Mouse (Mus musculus) lung, adult 2 months (tissue): ENCODE data around the gene Mcoln3. TPM values are rescaled to one million over a fixed set of nuclear protein-coding genes. Genes with fewer than 3 reads are reported as not detected.
A peak's percentile ranks its signal among the peaks of the same experiment; 100 is the strongest.

Source experiments
- DNase-seq: peaks from one replicate; pipeline ENCODE4 v3.0.0; 2022
- H3K4me1 ChIP-seq: fragments of 200-500 bp; 2 replicates; pipeline ENCODE4 v1.6.1; 2011; ENCODE audit warnings: low read length; ENCODE audit not compliant: control insufficient read depth, insufficient read depth
- H3K4me3 ChIP-seq: fragments of 200-500 bp; replicated peaks from 2 replicates; pipeline ENCODE3; 2011; ENCODE audit warnings: low read depth, mild to moderate bottlenecking, control low read depth, low read length; ENCODE audit errors: extremely low read depth
- CTCF ChIP-seq: fragments of 200-500 bp; IDR thresholded peaks from 2 replicates; pipeline ENCODE4 v1.5.1; 2011; ENCODE audit warnings: mild to moderate bottlenecking, low read length, control low read depth; ENCODE audit not compliant: insufficient read depth
- POLR2A ChIP-seq: fragments of 200-500 bp; IDR thresholded peaks from 2 replicates; pipeline ENCODE4 v1.6.1; 2011; ENCODE audit warnings: low read depth, mild to moderate bottlenecking, control low read depth, low read length, borderline replicate concordance; ENCODE audit errors: extremely low read depth
- WGBS: fragments of 180-500 bp; shearing (Covaris S2); methylation state at CpG from one replicate; pipeline ENCODE4 v1.1.7; 2018; 5-methylcytosine and 5-hydroxymethylcytosine counted together
- polyA plus RNA-seq: library from polyadenylated mRNA; depleted of rRNA; stranded (reverse); fragments of >200 nt; gene quantifications from 2 replicates; pipeline ENCODE4 v1.2.3, GENCODE M21; 2012

Mcoln3 gene
- polyA plus RNA-seq, 1 experiment: 9.0 TPM

DNA sequence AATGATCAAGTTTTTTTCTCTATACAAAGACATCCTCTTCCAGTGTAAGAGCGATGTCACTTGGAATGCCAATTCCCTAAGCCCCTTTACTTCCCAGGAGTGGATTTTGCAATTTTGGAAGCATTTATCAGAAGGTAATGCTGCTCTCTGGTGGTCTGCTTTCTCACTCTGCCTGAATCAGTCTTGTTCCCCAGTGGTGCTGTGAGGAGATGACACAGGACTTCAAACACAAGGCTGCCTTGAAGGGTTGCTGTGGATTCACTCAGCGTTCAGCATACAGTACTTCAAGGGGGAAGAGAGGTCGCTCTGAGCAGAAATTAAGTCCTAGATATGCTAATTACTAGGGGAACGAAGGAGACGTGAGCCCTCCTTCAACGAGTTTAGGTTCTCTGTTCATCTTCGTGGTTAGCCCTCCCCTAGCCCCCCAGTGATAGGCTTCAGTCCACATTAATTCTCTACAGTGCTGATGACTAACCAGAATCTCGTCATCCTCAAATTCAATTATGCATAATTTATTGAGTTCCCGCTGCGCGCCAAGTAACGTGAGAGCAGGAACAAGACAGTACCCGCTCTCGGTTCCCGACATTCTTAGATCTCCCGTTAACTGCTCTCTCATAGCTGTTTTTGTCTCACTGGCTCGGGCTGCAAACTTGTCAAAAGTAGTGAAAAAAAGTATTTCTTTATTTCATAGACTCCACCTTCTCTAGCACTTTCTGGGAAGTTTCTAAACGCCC lies 10.0 kb upstream of the Mcoln3 start:
- Histone ChIP-seq H3K4me1 (0 out of 2 replicates have a peak, but pooled peaks cover 2% of the 10 kb centered on the region), H3K4me3 (no peak overlapping the region)
- TF ChIP-seq POLR2A (no peak), CTCF (no peak)
- no peak for DNase-seq
- WGBS: 4% methylated on average over 18 of the region's 18 CpGs

DNA sequence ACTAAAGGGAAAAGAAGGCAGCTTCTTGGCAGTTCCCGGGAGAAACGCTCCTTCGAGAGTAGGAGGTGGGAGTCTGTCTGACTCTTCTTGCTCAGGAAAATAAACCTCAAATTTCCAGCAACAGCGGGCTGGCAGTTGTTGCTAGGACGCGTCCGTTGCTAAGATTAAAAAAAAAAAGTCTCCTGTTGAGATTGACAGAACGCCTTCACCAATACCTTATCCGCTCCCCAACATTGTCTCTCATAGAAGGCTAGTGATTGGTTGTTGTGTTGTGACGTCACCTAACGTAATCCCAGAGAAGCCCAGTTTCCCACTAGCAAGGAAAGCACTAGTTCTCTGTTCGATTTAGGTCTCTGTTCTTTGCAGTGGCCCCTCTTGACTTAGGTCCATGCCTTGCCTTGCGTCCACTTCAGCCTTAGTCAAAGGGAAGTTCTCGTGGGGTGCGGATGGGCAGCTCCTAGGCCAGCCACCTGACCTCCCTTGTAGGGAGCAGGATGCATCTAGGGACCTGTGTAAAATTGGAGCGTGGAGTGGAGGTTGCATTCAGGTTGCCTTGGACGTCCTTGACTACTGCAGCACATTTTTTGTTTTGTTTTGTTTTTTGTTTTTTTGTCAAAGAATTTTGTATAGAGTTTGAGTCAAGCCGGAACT lies 9.2 kb upstream of the Mcoln3 start, which contains the start of gene Wdr63:
TSS of gene Wdr63 (minus strand) at position 210 of the 651 bp plus-strand sequence.
- WGBS: 14% methylated on average over 18 of the region's 18 CpGs

DNA sequence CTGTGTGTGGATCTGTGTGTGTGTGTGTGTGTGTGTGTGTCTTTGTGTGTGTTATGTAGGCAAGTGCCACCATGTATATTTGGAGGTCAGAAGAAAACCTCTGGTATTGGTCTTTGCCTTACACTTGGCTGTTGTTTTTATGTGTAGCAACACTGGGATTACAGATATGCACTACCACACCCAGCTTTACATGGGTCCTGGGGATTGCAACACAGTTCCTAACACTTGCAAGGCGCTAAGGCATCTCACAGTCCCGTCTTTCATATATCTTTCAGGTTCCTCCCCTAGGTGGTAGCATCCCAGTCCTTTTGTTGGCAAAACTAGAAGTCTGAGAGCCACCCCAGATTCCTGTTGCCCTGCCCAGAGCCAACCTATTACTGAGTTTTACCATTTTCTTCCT lies 8.3 kb upstream of the Mcoln3 start:
- no peak for DNase-seq
- H3K4me3 ChIP-seq: no peak overlapping the region
- 64% methylated on average over 2 of the region's 2 CpGs for WGBS
- 0 out of 2 replicates have a peak, but pooled peaks cover 2% of the 10 kb centered on the region for H3K4me1 ChIP-seq
- TF ChIP-seq CTCF: no peak

More for the DNA sequence above, 9.2 kb upstream of the Mcoln3 start, which contains the start of gene Wdr63:
- TF ChIP-seq CTCF: no peak
- TF ChIP-seq POLR2A: no peak
- Histone ChIP-seq H3K4me1 (0 out of 2 replicates have a peak, but pooled peaks cover 2% of the 10 kb centered on the region), H3K4me3 (peak within 1 kb of the TSS; percentile 34)
- DNase-seq: no peak

DNA sequence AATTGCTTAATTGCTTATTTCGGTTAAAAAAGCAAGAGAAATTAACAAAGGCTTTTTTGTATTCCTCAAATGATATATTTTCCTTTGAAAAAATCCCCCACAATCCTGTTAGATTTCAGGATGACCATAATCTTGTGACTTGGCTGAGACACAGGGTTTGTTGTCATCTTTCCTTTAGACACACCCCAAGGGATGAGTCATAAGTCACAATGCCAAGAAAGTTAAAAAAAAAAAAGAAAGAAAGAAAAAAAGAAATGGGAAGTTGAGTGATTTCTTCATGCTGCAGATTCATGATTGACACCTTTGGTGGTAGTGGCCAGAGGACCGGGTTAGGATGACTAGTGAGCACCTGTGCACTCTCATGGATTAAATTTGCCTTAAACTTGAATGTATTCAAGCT lies 6.9 kb upstream of the Mcoln3 start:
- 54% methylated on average over 2 of the region's 2 CpGs for WGBS
- Histone ChIP-seq H3K4me1 (0 out of 2 replicates have a peak, but pooled peaks cover 2% of the 10 kb centered on the region), H3K4me3 (no peak overlapping the region)
- TF ChIP-seq CTCF (no peak), POLR2A (no peak)
- DNase-seq: no peak

DNA sequence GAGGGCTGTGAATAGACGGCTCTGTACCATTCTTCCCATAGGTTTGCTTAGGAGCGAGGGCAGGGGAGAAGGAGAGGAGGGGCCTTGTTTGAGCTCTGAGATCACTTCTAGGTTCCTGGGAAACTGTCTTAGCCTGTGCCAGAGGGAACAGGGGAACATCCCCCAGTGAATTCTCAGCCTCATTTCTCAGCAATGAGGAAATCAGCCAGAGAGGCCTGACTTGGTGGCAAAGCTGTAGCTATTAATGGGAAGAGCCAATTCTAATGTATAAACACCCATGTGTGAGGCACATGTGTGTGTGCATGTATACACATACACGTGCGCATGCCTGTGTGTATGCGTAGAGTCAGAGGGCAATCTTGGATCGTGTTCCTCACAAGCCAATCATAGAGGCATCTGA lies 6.3 kb upstream of the Mcoln3 start:
- no peak for DNase-seq
- no peak for TF ChIP-seq CTCF
- TF ChIP-seq POLR2A: no peak
- Histone ChIP-seq H3K4me3 (no peak overlapping the region), H3K4me1 (0 out of 2 replicates have a peak, but pooled peaks cover 2% of the 10 kb centered on the region)
- 69% methylated on average over 6 of the region's 6 CpGs for WGBS

DNA sequence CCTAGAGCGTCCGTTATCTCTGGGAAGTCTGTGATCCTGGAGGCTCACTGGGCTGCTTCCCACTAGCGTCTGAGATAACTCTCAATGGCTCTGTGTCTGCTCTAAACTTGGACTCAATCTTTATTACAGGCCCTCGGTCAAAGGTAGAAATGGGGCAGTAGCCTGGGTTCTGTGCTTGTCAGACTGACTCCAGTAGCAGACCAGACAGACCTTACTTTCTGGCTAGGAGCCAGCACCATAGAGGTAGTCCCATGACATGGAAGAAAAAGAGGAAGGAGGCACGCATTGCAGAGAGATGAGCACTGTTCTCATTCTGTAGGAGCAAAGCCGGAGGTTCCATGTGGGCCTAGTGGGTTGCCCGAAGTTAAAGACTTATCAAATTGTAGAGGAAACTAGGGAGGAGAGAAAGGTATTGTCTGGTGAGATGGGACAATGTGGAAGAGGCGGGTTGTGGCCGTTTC lies 777 bp downstream of the Mcoln3 start:
- no peak for DNase-seq
- 60% methylated on average over 9 of the region's 9 CpGs for WGBS
- TF ChIP-seq POLR2A (no peak), CTCF (no peak)
- no peak overlapping the region for H3K4me3 ChIP-seq
- H3K4me1 ChIP-seq: no peaks in the 10 kb centered on the region

DNA sequence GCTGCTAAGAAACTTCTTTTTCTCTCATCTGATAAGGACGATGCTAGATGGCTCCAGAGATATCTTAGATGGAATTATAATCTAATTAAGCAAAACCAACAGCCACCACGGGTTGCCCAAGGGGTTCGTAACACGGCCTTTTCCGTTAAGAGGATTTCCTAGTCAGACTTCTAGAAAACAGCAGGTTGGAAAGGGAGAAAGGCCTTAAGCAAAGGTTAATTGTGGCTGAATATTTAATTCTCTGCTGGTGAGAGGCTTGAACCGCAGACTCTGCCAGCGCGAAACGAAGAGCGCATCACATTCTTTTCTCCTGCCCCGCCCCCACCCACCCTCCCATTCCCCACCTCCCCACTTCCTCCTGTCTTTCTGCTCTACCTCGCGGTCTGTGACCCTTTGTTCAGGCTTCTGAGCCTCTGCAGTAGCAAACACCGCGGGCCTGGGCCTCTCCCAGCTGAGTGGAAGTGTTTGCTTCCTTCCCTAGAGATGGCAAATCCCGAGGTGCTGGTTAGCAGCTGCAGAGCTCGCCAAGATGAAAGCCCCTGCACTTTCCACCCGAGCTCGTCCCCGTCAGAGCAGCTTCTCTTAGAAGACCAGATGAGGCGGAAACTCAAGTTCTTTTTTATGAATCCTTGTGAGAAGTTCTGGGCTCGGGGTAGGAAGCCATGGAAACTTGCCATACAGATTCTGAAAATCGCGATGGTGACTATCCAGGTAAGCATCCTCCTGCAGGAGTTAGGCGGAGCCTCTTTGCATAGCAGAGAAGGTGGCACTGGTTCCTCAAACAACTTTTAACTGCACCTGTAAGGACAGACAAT lies 4.3 kb downstream of the Mcoln3 start:
- TF ChIP-seq POLR2A (no peak), CTCF (no peak)
- no peak overlapping the region for H3K4me3 ChIP-seq

DNA sequence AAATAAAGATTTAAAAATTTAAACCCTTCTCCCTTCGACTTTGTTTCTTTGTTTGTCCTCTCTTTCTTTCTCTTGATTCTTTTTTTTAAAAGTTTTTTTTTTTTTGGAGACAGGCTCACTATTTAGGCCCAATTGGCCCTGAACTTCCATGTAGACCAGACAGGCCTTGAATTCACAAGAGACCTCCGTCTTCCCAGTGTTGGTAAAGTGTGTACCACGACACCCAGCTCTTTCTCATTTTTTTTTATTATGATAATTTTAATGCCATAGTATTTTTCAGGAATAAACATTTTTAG lies 4.8 kb downstream of the Mcoln3 start:
- H3K4me3 ChIP-seq: no peak overlapping the region
- H3K4me1 ChIP-seq: no peaks in the 10 kb centered on the region
- DNase-seq: no peak
- TF ChIP-seq POLR2A: no peak
- TF ChIP-seq CTCF: no peak
- 68% methylated on average over 3 of the region's 3 CpGs for WGBS

More for the DNA sequence above, 4.3 kb downstream of the Mcoln3 start:
- WGBS: 17% methylated on average over 25 of the region's 25 CpGs
- no peaks in the 10 kb centered on the region for H3K4me1 ChIP-seq
- no peak for DNase-seq

DNA sequence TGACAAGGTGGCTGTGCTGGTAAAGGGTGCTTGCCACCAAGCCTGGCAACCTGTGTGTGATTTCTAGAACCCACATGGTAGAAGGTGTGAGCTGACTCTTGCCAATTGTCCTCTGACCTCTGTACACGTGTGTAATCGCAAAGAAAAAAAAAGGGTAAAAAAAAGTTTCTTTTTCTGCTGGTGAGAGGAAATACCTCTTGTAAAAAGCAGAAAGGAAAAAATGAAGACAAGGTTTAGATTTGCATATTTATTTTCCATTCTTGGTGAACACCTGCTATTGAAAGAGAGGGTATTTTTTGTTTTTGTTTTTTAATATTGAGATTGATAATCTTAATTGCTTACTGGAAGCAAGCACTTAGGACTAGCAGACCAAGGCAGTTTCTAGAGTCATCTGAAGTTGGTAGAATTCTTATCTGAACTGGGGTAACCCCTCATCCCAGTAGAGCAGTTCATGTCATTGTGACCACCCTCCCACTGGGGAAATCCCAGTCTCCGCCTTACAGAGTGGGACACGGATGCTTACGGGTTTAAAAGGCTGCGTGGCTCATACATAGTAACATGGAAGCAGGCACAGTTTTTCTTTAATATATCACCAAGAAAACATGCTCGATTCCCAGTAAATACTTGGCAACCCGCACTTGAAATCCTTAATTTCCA lies 5.7 kb downstream of the Mcoln3 start:
- 67% methylated on average over 8 of the region's 8 CpGs for WGBS
- no peak overlapping the region for H3K4me3 ChIP-seq
- TF ChIP-seq CTCF (no peak), POLR2A (no peak)
- no peaks in the 10 kb centered on the region for H3K4me1 ChIP-seq
- DNase-seq: no peak
